Mouse (Mus musculus) neural tube, embryonic 15.5 days (tissue): ENCODE results near the gene Creb5. TPM values are rescaled to one million over a fixed set of nuclear protein-coding genes. Genes with fewer than 3 reads are reported as not detected.

Experiments used
- ATAC-seq: fragments of 200-750 bp; cut with Nextera tagmentation; 2 replicates; pipeline ENCODE4 v1.8.0; 2017; ENCODE audit warnings: mild to moderate bottlenecking, moderate TSS enrichment, moderate library complexity; ENCODE audit not compliant: low FRiP score
- H3K27ac ChIP-seq: fragments of 300-500 bp; sonication (generic); replicated peaks from 2 replicates; pipeline ENCODE4 v1.5.1; 2015; ENCODE audit warnings: mild to moderate bottlenecking, inconsistent platforms
- H3K27me3 ChIP-seq: fragments of 300-500 bp; sonication (generic); replicated peaks from 2 replicates; pipeline ENCODE4 v1.6.1; 2015; ENCODE audit warnings: inconsistent platforms
- H3K36me3 ChIP-seq: fragments of 300-500 bp; sonication (generic); 2 replicates; pipeline ENCODE4 v1.6.1; 2015; ENCODE audit warnings: inconsistent platforms
- H3K4me1 ChIP-seq: fragments of 300-500 bp; sonication (generic); 2 replicates; pipeline ENCODE4 v1.6.1; 2015; ENCODE audit warnings: inconsistent platforms
- H3K4me2 ChIP-seq: fragments of 300-500 bp; sonication (generic); 2 replicates; pipeline ENCODE4 v1.6.1; 2015; ENCODE audit warnings: inconsistent platforms, mild to moderate bottlenecking, moderate library complexity
- H3K4me3 ChIP-seq: fragments of 300-500 bp; sonication (generic); replicated peaks from 2 replicates; pipeline ENCODE4 v1.5.1; 2015; ENCODE audit warnings: mild to moderate bottlenecking, inconsistent platforms
- H3K9ac ChIP-seq: fragments of 300-500 bp; sonication (generic); replicated peaks from 2 replicates; pipeline ENCODE4 v1.6.1; 2015; ENCODE audit warnings: mild to moderate bottlenecking, inconsistent platforms
- H3K9me3 ChIP-seq: fragments of 300-500 bp; sonication (generic); replicated peaks from 2 replicates; pipeline ENCODE4 v1.6.1; 2016; ENCODE audit warnings: inconsistent platforms
- WGBS: fragments of 180-500 bp; shearing (Covaris S2); methylation state at CpG from one replicate; pipeline ENCODE4 v1.1.7; 2015; ENCODE audit warnings: mixed read lengths; 5-methylcytosine and 5-hydroxymethylcytosine counted together
- polyA plus RNA-seq: library from polyadenylated mRNA; unstranded; fragments of >200 nt; fragmentation: Nextera tagmentation; extraction: Ambion mirVana; gene quantifications from 2 replicates; pipeline ENCODE4 v1.2.1, GENCODE M21; 2015

Gene Creb5
- polyA plus RNA-seq, 1 experiment from 2014 or later = 5.7 TPM

DNA sequence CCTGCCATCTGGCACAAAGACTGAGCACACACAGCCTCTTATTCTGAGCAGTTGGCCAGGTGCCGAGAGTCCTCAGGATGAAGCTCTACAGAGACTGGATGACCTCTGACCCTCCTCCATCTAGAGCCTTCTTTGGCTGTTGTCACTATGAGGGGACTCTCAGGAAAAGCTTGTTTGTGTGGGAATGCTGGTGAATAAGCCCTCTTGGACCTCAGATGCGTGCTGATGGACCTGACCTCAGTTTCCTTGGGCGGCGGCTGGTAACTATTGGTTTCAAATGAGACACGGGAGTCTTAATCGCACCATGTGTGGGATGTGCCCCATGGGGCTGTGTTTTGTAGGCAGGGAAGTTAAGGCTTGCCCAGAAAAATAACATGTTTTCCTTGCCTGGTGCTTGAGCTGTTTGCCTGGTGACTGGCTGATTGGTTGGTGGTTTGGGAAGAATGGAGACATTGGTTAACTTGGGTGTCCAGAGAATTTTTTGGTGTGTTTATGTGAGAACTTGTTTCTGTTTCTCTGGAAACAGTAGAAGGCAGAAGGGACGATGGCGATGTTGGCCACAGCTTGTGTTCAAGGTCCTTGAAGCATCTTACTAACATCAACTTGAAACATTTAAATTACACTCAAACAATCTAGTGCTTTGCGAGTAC lies 65.4 kb downstream of the Creb5 start:
- H3K9ac ChIP-seq = no peak overlapping the region
- no peaks in the 10 kb centered on the region for H3K9me3 ChIP-seq
- no peak overlapping the region for H3K27ac ChIP-seq
- 88% methylated on average over 9 of the region's 9 CpGs for WGBS
- ATAC-seq = no peak
- no peaks in the 10 kb centered on the region for H3K27me3 ChIP-seq
- H3K36me3 ChIP-seq = no peaks in the 10 kb centered on the region
- H3K4me3 ChIP-seq = no peak overlapping the region
- no peaks in the 10 kb centered on the region for H3K4me1 ChIP-seq
- no peak overlapping the region for H3K4me2 ChIP-seq

DNA sequence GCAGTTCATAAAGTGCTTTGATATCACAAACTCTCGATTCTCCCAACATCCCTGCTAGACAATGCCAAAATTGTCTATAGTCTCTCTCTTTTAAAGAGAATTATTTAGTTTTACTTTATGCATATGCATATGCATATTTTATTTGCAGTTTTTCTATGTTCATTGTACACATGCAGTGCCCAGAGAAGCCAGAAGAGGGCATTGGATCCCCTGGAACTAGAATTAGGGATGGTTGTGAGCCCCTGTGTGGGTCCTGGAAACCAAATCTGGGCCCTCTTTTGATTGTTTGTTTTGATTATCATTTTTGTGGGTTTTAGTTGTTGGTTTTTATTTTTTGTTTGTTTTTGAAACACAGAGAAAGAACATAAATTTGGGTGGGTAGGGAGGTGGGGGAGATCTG lies 69.3 kb downstream of the Creb5 start:
- H3K4me1 ChIP-seq = no peaks in the 10 kb centered on the region
- no peak overlapping the region for H3K4me2 ChIP-seq
- no peaks in the 10 kb centered on the region for H3K27me3 ChIP-seq

DNA sequence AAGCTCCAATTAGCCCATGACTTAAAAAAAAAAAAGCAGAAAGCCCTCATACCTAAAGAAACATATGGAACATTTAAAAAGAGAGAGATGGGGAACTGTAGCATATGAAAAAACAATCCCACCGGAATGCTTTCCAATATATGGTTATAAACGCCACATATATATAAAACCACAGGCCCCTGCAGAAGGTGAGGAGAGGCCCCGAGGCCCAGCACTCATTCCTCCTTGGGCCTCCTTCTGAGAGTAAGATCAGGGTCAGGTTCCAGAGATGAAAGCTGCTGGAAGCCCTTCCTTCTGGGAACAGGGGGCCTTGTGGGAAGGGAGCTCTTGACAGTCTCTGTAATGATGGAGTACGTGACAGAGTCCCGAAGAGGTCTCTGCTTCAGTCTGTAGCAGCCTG lies 76.5 kb downstream of the Creb5 start:
- no peaks in the 10 kb centered on the region for H3K9me3 ChIP-seq
- no peaks in the 10 kb centered on the region for H3K4me1 ChIP-seq
- WGBS = 78% methylated on average over 5 of the region's 5 CpGs
- H3K27me3 ChIP-seq = no peaks in the 10 kb centered on the region
- no peak overlapping the region for H3K9ac ChIP-seq
- no peak for ATAC-seq
- H3K4me3 ChIP-seq = no peak overlapping the region
- H3K27ac ChIP-seq = no peak overlapping the region
- H3K4me2 ChIP-seq = no peak overlapping the region
- H3K36me3 ChIP-seq = no peaks in the 10 kb centered on the region

More for the DNA sequence above, 69.3 kb downstream of the Creb5 start:
- Histone ChIP-seq H3K36me3 (no peaks in the 10 kb centered on the region), H3K27ac (no peak overlapping the region), H3K4me3 (no peak overlapping the region), H3K9ac (no peak overlapping the region), H3K9me3 (no peaks in the 10 kb centered on the region)
- 96% methylated on average over 1 of the region's 1 CpGs for WGBS
- ATAC-seq = no peak

DNA sequence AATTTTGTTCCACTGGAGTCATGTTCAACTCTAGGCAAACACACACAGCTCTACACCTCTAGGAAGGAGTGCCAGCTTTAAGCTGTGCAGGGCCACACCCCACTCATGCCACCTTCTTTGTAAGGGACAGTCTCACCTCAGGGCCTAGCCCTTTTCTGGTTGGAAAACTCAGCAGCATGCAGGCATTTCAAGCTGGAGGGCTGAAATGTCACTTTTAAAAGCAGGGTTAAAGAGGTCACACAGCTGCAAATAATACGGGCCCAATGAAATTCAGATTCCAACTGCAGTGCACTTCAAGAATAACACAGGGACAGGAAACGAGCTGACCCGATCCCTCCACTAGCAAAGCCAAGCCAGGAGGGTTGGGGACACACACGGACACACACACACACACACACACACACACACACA lies 76.9 kb downstream of the Creb5 start:
- WGBS = 47% methylated on average over 4 of the region's 4 CpGs

DNA sequence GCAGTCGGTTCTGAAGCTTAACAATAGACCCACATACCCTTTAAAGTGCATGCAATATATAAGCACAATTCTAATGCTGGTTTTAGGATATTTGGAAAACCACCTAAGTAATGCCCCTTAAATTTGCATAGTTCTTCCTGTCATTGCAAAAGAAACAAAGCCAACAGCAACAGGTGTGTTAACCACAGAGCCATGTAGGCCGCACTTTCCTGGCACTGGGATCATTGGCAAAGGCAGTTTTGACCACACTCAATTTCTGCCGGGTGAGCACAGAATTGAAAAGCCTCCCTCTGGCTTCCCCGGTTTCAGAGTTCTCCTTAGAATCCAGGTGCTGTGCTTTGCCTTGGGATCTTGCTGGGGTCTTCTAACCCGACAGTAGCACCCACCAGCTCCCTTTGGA lies 82.1 kb downstream of the Creb5 start:
- H3K4me2 ChIP-seq = no peak overlapping the region
- no peak for ATAC-seq
- 85% methylated on average over 5 of the region's 5 CpGs for WGBS
- H3K36me3 ChIP-seq = no peaks in the 10 kb centered on the region
- no peaks in the 10 kb centered on the region for H3K4me1 ChIP-seq
- no peak overlapping the region for H3K9ac ChIP-seq
- H3K27ac ChIP-seq = no peak overlapping the region
- H3K27me3 ChIP-seq = no peaks in the 10 kb centered on the region
- no peaks in the 10 kb centered on the region for H3K9me3 ChIP-seq
- no peak overlapping the region for H3K4me3 ChIP-seq

More for the DNA sequence above, 76.9 kb downstream of the Creb5 start:
- Histone ChIP-seq H3K4me1 (no peaks in the 10 kb centered on the region), H3K9me3 (no peaks in the 10 kb centered on the region), H3K27ac (no peak overlapping the region), H3K4me3 (no peak overlapping the region), H3K4me2 (no peak overlapping the region), H3K9ac (no peak overlapping the region), H3K36me3 (no peaks in the 10 kb centered on the region), H3K27me3 (no peaks in the 10 kb centered on the region)
- no peak for ATAC-seq

DNA sequence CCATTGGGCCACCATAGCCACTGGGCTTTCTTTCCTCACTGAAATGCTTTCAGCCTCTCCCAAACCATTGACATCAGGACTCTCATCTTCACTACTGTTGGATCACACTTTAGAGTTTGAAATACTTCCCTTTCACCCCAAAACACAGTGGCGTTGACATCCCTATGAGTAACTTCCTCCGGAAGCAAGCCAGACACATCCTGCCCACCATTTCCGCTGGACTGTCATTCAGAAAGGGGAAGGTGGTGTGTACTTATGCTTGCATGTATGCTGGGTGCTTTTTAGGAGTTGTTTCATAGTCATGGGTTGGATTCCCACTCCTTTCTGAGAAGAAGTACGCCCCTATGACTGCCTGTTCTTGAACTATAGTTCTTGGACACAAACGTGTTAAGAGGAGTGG lies 82.9 kb downstream of the Creb5 start:
- WGBS = 90% methylated on average over 5 of the region's 5 CpGs
- Histone ChIP-seq H3K4me1 (no peaks in the 10 kb centered on the region), H3K4me2 (no peak overlapping the region)

DNA sequence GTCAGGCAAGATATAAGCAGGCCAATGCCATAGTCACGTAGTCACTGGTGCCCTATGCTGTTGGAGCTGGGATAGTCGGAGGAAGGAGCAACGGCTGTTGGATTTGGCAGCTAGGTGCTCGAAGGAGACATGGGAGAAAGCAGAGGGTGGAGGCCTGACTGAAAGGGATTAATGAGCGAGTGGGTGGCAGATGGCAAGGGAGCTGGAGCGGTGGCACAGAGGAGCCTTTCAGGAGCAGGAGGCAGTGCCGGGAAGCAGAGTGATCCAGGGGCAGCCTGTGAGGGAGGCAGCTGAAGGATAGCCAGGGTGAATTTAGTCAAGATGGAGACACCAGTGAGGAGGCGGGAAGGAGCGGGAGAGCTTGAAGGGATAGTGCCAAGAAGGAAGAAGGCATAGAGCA lies 84.9 kb downstream of the Creb5 start:
- Histone ChIP-seq H3K36me3 (no peaks in the 10 kb centered on the region), H3K27me3 (no peaks in the 10 kb centered on the region), H3K4me1 (no peaks in the 10 kb centered on the region), H3K9me3 (no peaks in the 10 kb centered on the region), H3K27ac (no peak overlapping the region), H3K4me2 (no peak overlapping the region), H3K9ac (no peak overlapping the region), H3K4me3 (no peak overlapping the region)
- no peak for ATAC-seq
- WGBS = 80% methylated on average over 9 of the region's 9 CpGs

More for the DNA sequence above, 82.9 kb downstream of the Creb5 start:
- H3K4me3 ChIP-seq = no peak overlapping the region
- H3K9ac ChIP-seq = no peak overlapping the region
- H3K9me3 ChIP-seq = no peaks in the 10 kb centered on the region
- no peak for ATAC-seq
- H3K27me3 ChIP-seq = no peaks in the 10 kb centered on the region
- H3K36me3 ChIP-seq = no peaks in the 10 kb centered on the region
- no peak overlapping the region for H3K27ac ChIP-seq

DNA sequence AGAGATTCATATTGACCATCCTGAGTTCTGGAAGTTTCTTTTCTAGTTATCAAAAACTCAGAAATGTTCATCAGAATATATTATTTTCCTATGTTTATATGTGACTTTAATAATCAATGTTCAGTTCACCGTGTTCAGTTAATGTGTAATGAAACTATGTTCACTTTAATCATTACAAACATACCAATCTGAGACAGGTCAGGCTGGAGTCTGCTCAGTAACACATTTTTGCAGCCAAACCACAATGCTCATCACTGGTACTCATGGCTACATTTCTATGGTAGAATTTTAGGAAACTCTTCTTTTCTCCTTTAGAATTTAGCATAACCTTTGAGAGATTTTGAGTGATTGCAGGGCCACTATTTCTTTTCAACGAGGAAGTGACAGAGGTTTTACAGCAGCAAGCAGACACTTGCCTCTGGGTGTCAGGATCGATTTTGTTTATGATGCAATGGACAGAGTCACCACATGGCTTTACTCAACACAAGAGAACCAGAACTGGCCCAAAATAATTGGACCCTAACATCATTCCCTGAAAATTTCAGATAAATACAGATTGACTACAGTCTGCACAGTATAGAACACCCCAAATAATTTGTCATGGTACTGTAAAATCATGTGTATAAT lies 87.4 kb downstream of the Creb5 start:
- Histone ChIP-seq H3K9ac (no peak overlapping the region), H3K4me2 (no peak overlapping the region), H3K27ac (no peak overlapping the region), H3K9me3 (no peaks in the 10 kb centered on the region), H3K4me3 (no peak overlapping the region), H3K4me1 (no peaks in the 10 kb centered on the region), H3K36me3 (no peaks in the 10 kb centered on the region), H3K27me3 (no peaks in the 10 kb centered on the region)
- no peak for ATAC-seq
- WGBS = 75% methylated on average over 3 of the region's 3 CpGs

DNA sequence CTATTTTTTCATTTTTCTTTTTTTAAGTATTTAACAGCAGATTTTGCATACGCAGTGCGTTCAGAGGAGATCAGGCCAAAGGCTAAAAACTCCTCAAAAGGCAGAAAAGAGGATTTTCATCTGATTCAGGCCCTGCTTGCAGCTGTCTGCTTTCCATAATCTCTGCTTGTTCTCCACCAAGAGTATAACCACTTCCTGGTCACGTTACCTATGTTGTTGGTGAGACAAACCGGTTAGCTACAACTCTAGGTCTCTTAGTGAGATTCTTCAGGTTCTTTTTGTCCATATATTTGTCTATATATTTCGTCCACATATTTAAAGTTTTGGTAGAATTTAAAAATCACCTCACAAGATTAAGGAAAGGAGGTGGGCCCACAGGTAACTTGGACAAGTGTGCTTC lies 102.2 kb downstream of the Creb5 start:
- 95% methylated on average over 5 of the region's 5 CpGs for WGBS
- no peak for ATAC-seq

DNA sequence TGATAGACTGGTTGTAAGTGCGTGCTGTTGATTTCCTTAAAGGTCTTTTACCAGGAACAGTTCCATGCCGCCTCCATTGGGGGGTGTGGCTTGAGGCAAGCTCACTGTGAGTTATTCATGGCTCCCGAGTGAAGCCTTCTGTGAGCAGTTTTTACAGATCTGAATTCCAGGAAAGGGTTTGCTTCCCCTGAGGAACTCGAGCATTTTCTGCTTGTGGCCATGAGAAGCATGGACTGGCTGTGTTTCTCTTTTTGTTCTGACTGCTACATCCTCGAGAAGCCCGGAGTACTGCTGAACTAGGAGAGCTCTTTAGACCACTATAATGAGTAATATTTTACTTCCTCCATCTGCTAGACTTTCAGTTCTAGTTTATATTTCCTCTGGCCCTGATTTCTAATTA lies 103.3 kb downstream of the Creb5 start:
- no peak for ATAC-seq

More for the DNA sequence above, 102.2 kb downstream of the Creb5 start:
- Histone ChIP-seq H3K4me3 (no peak overlapping the region), H3K27ac (no peak overlapping the region), H3K9me3 (no peaks in the 10 kb centered on the region), H3K4me1 (0 out of 2 replicates have a peak, but pooled peaks cover 8% of the 10 kb centered on the region), H3K4me2 (no peak overlapping the region), H3K36me3 (no peaks in the 10 kb centered on the region), H3K27me3 (0 out of 2 replicates have a peak, but pooled peaks cover 3% of the 10 kb centered on the region), H3K9ac (no peak overlapping the region)

DNA sequence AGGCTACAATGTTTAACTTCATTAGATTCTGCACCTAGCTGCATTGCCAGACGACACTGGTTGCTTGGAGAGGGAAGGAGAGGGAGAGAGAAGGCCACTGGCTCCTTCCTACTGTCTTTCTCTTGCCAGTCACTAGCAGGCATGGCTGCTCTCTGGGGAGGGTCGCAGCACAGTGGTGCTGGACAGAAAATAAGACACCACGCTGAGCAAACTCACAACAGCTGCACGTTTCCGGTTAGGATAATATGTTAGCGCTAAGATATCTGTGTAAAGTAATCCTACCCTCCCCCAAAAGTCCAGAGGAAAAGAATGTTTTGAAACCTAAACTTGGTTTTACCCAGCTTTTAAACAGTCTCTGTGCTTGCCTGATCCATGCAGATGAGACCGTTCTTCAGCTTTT lies 107.0 kb downstream of the Creb5 start:
- Histone ChIP-seq H3K4me3 (no peak overlapping the region), H3K27ac (no peak overlapping the region), H3K36me3 (no peaks in the 10 kb centered on the region), H3K27me3 (0 out of 2 replicates have a peak, but pooled peaks cover 3% of the 10 kb centered on the region), H3K4me2 (no peak overlapping the region), H3K4me1 (peaks cover 30% of the 10 kb centered on the region), H3K9me3 (no peaks in the 10 kb centered on the region), H3K9ac (no peak overlapping the region)
- no peak for ATAC-seq
- 39% methylated on average over 7 of the region's 7 CpGs for WGBS

More for the DNA sequence above, 103.3 kb downstream of the Creb5 start:
- 0 out of 2 replicates have a peak, but pooled peaks cover 15% of the 10 kb centered on the region for H3K4me1 ChIP-seq
- no peak overlapping the region for H3K27ac ChIP-seq
- no peak overlapping the region for H3K4me2 ChIP-seq
- 26% methylated on average over 6 of the region's 6 CpGs for WGBS
- no peak overlapping the region for H3K9ac ChIP-seq
- no peaks in the 10 kb centered on the region for H3K9me3 ChIP-seq
- no peak overlapping the region for H3K4me3 ChIP-seq
- no peaks in the 10 kb centered on the region for H3K36me3 ChIP-seq
- 0 out of 2 replicates have a peak, but pooled peaks cover 3% of the 10 kb centered on the region for H3K27me3 ChIP-seq

DNA sequence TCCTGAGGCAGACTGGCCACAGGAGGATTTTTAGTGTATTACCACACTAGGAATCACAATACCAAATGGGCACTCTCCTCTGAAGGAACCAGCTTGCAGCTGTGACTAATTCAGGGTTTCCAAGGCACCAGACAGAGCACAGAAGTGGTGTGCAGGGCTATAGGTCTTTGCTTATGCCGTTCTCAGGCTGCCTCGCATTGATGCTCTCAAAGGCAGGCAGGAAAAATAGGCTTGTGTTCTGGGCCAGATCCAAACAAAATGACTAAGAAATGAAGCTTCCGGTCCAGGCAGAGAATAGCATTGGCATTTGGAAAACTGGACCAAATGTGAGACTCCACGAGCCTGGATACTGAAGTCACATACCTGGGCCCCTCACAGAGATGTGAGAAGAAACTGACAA lies 108.1 kb downstream of the Creb5 start:
- no peaks in the 10 kb centered on the region for H3K9me3 ChIP-seq
- no peak for ATAC-seq
- H3K9ac ChIP-seq = no peak overlapping the region

More for the DNA sequence above, 108.1 kb downstream of the Creb5 start:
- H3K4me2 ChIP-seq = no peak overlapping the region
- H3K4me3 ChIP-seq = no peak overlapping the region
- 44% methylated on average over 4 of the region's 4 CpGs for WGBS
- H3K27ac ChIP-seq = no peak overlapping the region
- peaks cover 34% of the 10 kb centered on the region for H3K4me1 ChIP-seq
- no peaks in the 10 kb centered on the region for H3K36me3 ChIP-seq
- H3K27me3 ChIP-seq = 0 out of 2 replicates have a peak, but pooled peaks cover 3% of the 10 kb centered on the region
